Mouse (Mus musculus): Measurements from ENCODE around the gene Phc2.
A peak's percentile ranks its signal among the peaks of the same experiment; 100 is the strongest.
"Not testable (repeated sequence)": the region's sequence is repeated elsewhere in the genome, so short reads cannot be mapped to it uniquely, and the experiment has no call there.

Phc2 gene

GRCm38 (mm10) chr4:128654505-128655381 lies at the start of gene Phc2:
Phc2 (plus strand) TSS chr4:128654702.
- peak; percentile 98 for DNase-seq

- no peak for DNase-seq
Measured at GRCm38 (mm10) chr4:128606586-128606985, 47.9 kb upstream of the Phc2 start.

GRCm38 (mm10) chr4:128607661-128608060 lies 46.8 kb upstream of the Phc2 start:
- no peak for DNase-seq

GRCm38 (mm10) chr4:128609276-128609924 lies 45.1 kb upstream of the Phc2 start:
- peak; percentile 52 for DNase-seq

GRCm38 (mm10) chr4:128609925-128610402 lies 44.5 kb upstream of the Phc2 start, which contains the start of gene Zscan20:
Zscan20 (minus strand) TSS chr4:128610098.
- DNase-seq, result peak; percentile 99

GRCm38 (mm10) chr4:128610706-128611105 lies 43.8 kb upstream of the Phc2 start:
- DNase-seq, result peak; percentile 2

GRCm38 (mm10) chr4:128611726-128612125 lies 42.8 kb upstream of the Phc2 start:
- not testable (repeated sequence) for DNase-seq

- peak; percentile 82 for DNase-seq
Measured at GRCm38 (mm10) chr4:128613326-128613725, 41.2 kb upstream of the Phc2 start.

- DNase-seq, result no peak
Measured at GRCm38 (mm10) chr4:128615761-128616160, 38.7 kb upstream of the Phc2 start.

GRCm38 (mm10) chr4:128617363-128618120 lies 37.0 kb upstream of the Phc2 start:
- DNase-seq, result no peak

- DNase-seq, result no peak
Measured at GRCm38 (mm10) chr4:128618246-128618911, 36.1 kb upstream of the Phc2 start, which contains the start of gene Tlr12. Tlr12 (minus strand) TSS chr4:128618619.

- DNase-seq, result no peak
Measured at GRCm38 (mm10) chr4:128618963-128619362, 35.5 kb upstream of the Phc2 start.

GRCm38 (mm10) chr4:128620572-128620971 lies 33.9 kb upstream of the Phc2 start:
- DNase-seq, result no peak

GRCm38 (mm10) chr4:128621109-128621508 lies 33.4 kb upstream of the Phc2 start:
- DNase-seq, result no peak

- no peak for DNase-seq
Measured at GRCm38 (mm10) chr4:128635451-128635850, 19.1 kb upstream of the Phc2 start.

- DNase-seq, result peak; percentile 48
Measured at GRCm38 (mm10) chr4:128635894-128636585, 18.5 kb upstream of the Phc2 start.

GRCm38 (mm10) chr4:128637250-128637649 lies 17.3 kb upstream of the Phc2 start:
- DNase-seq, result no peak

- peak; percentile 27 for DNase-seq
Measured at GRCm38 (mm10) chr4:128638265-128638923, 16.1 kb upstream of the Phc2 start.

GRCm38 (mm10) chr4:128641766-128642717 lies 12.5 kb upstream of the Phc2 start:
- DNase-seq, result no peak

- no peak for DNase-seq
Measured at GRCm38 (mm10) chr4:128645896-128646295, 8.6 kb upstream of the Phc2 start.

Measured in retina, postnatal 1 day (tissue).